Mouse (Mus musculus) liver, adult 2 months (tissue): ENCODE measurements around the gene Egfr. TPM values are rescaled to one million over a fixed set of nuclear protein-coding genes. Genes with fewer than 3 reads are reported as not detected.

Experiments
- DNase-seq: peaks from one replicate; pipeline ENCODE4 v3.0.0-alpha.2; 2011; ENCODE audit warnings: low read depth, low spot score; ENCODE audit errors: extremely low read depth
- H3K27ac ChIP-seq: fragments of 200-500 bp; replicated peaks from 2 replicates; pipeline ENCODE4 v1.5.1; 2012; ENCODE audit warnings: low read depth, mild to moderate bottlenecking, control low read depth, inconsistent platforms, low read length; ENCODE audit not compliant: insufficient read depth
- H3K27me3 ChIP-seq: fragments of 200-500 bp; 2 replicates; pipeline ENCODE4 v1.6.1; 2012; ENCODE audit warnings: mild to moderate bottlenecking, moderate library complexity, low read length, inconsistent platforms; ENCODE audit not compliant: control insufficient read depth, insufficient read depth
- H3K36me3 ChIP-seq: fragments of 200-500 bp; 2 replicates; pipeline ENCODE4 v1.6.1; 2012; ENCODE audit warnings: low read length, inconsistent platforms; ENCODE audit not compliant: control insufficient read depth, insufficient read depth
- H3K4me1 ChIP-seq: fragments of 200-500 bp; 2 replicates; pipeline ENCODE4 v1.6.1; 2011; ENCODE audit warnings: low read length; ENCODE audit not compliant: control insufficient read depth, insufficient read depth
- H3K4me3 ChIP-seq: fragments of 200-500 bp; 2 replicates; pipeline ENCODE4 v1.5.1; 2011; ENCODE audit warnings: low read depth, mild to moderate bottlenecking, control low read depth, low read length, moderate library complexity; ENCODE audit not compliant: insufficient read depth
- H3K79me2 ChIP-seq: fragments of 200-500 bp; 2 replicates; pipeline ENCODE4 v1.6.1; 2012; ENCODE audit warnings: inconsistent platforms, mild to moderate bottlenecking, low read length, moderate library complexity; ENCODE audit not compliant: control insufficient read depth, insufficient read depth
- H3K9ac ChIP-seq: fragments of 200-500 bp; 2 replicates; pipeline ENCODE4 v1.6.1; 2012; ENCODE audit warnings: low read depth, mild to moderate bottlenecking, control low read depth, inconsistent platforms, low read length
- CTCF ChIP-seq: fragments of 200-500 bp; IDR thresholded peaks from 2 replicates; pipeline ENCODE4 v1.5.1; 2011; ENCODE audit warnings: low read depth, low read length, control low read depth
- POLR2A ChIP-seq: fragments of 200-500 bp; IDR thresholded peaks from 2 replicates; pipeline ENCODE4 v1.6.1; 2011; ENCODE audit warnings: low read length, control low read depth; ENCODE audit not compliant: insufficient read depth; ENCODE audit errors: extremely low read depth
- WGBS: fragments of 180-500 bp; shearing (Covaris S2); methylation state at CpG from one replicate; pipeline ENCODE4 v1.1.7; 2018; 5-methylcytosine and 5-hydroxymethylcytosine counted together
- polyA plus RNA-seq: library from polyadenylated mRNA; depleted of rRNA; stranded (reverse); fragments of >200 nt; gene quantifications from 2 replicates; pipeline ENCODE4 v1.2.3, GENCODE M21; 2012
- total RNA-seq: library from RNA; depleted of rRNA; stranded (reverse); fragments of >200 nt; gene quantifications from 2 replicates; pipeline ENCODE4 v1.2.3, GENCODE M21; 2014

The Egfr gene
- total and polyA plus RNA-seq, 2 experiments, result 198 to 215 TPM

DNA sequence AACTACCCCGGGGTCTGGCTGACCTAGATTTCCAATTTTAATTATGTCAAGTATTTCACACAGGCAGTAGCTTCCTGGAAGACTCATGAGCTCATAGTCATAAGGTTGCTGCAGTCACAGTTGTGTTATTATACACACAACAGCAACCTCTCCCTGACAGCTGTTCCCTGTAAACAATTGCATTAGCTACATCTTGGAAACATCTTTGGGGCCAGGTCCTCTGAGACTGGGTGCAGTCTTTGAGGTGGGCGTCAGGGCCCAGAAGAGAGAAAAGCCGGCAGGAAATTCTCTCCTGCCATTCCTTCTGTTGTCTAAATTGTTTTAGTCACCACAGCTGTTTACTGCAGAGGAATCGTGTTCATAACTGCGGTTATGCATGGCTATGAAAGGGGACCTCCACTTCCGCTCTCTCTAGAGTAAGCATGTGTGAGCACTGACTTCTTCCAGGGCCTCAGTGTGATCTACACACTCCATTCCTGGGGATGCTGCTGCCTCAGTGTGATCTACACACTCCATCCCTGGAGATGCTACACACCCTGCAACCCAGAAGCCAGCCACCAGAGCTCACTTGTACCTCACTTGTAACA is 69.8 kb downstream of the Egfr start:
- Histone ChIP-seq H3K4me3 (no peak overlapping the region), H3K4me1 (peaks cover 30% of the 10 kb centered on the region), H3K36me3 (peaks cover 84% of the 10 kb centered on the region), H3K79me2 (peaks cover 48% of the 10 kb centered on the region), H3K27ac (no peak overlapping the region), H3K27me3 (no peaks in the 10 kb centered on the region), H3K9ac (no peak overlapping the region)
- no peak for DNase-seq
- WGBS, result 83% methylated on average over 6 of the region's 6 CpGs
- TF ChIP-seq CTCF (no peak), POLR2A (no peak)

- H3K4me3 ChIP-seq, result no peak overlapping the region
- no peak overlapping the region for H3K9ac ChIP-seq
- no peak for DNase-seq
- 61% methylated on average over 4 of the region's 4 CpGs for WGBS
- H3K79me2 ChIP-seq, result peaks cover 35% of the 10 kb centered on the region
- peaks cover 76% of the 10 kb centered on the region for H3K36me3 ChIP-seq
- TF ChIP-seq CTCF, result no peak
- no peak for TF ChIP-seq POLR2A
- no peak overlapping the region for H3K27ac ChIP-seq
- H3K27me3 ChIP-seq, result no peaks in the 10 kb centered on the region
- peaks cover 18% of the 10 kb centered on the region for H3K4me1 ChIP-seq
Measured at GRCm38 (mm10) chr11:16823830-16824545, 72.0 kb downstream of the Egfr start.

DNA sequence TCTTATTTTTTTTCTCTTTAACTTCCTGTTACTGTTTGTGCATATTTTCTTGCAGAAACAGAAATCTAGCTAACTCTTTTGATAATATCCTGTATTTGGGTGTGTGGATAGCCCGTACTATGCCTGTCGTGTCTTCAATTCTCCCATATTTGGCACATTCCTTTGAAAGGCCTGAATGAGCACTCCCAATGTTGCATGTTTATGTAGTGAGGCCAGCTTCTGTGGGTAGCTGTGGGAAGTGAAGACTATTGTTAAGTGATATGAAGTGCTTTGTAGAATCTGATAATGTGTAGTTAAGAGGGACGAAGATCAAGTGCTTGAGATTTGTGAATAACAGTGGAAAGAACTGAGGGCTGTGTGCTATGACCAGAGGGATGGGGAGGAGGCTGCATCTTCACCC is 77.5 kb downstream of the Egfr start:
- TF ChIP-seq CTCF, result no peak
- no peak for TF ChIP-seq POLR2A
- no peak for DNase-seq
- peaks cover 23% of the 10 kb centered on the region for H3K4me1 ChIP-seq
- peaks cover 42% of the 10 kb centered on the region for H3K79me2 ChIP-seq
- H3K36me3 ChIP-seq, result peaks cover 73% of the 10 kb centered on the region
- H3K27me3 ChIP-seq, result no peaks in the 10 kb centered on the region
- no peak overlapping the region for H3K4me3 ChIP-seq
- no peak overlapping the region for H3K9ac ChIP-seq
- 58% methylated on average over 3 of the region's 3 CpGs for WGBS
- no peak overlapping the region for H3K27ac ChIP-seq

DNA sequence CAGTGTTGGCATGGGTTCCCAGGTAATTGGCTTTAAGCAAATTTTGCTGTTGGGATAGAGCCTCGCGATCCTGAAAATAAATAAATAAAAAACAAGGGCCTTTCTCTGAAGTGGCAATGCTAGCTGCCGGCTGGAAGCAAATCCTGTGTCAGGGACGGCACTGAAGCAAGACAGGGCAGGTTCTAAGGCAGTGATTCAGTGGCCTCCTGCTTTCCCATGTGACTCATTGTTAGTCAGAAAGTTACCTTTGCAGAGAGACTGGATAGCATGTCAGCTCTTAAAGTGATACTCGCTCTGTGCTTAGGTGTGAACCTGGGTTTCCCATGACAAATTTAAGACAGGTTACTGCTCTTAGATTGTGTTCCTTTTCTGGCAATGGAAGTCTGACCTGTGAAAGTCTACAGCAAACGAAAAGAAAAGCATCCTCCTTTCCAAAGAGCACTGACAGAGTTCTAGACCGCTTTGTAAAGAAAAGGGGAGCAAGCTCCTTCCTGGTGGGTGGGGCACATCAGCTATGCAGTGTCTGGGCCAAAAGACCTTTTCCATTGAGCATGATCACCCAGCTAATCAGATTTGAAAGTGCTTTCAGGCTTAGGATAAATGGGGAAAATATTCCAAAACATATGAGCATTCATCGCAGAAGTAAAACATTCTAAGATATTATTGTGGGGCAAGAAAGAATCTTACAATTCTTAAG is 78.7 kb downstream of the Egfr start:
- no peaks in the 10 kb centered on the region for H3K27me3 ChIP-seq
- no peak for DNase-seq
- peaks cover 38% of the 10 kb centered on the region for H3K79me2 ChIP-seq
- H3K9ac ChIP-seq, result no peak overlapping the region
- H3K4me3 ChIP-seq, result no peak overlapping the region
- TF ChIP-seq CTCF (no peak), POLR2A (no peak)
- H3K36me3 ChIP-seq, result peaks cover 70% of the 10 kb centered on the region
- H3K4me1 ChIP-seq, result peaks cover 23% of the 10 kb centered on the region
- no peak overlapping the region for H3K27ac ChIP-seq
- WGBS, result 46% methylated on average over 8 of the region's 8 CpGs

- TF ChIP-seq POLR2A (no peak), CTCF (no peak)
- Histone ChIP-seq H3K4me3 (no peak overlapping the region), H3K36me3 (peaks cover 66% of the 10 kb centered on the region), H3K79me2 (peaks cover 34% of the 10 kb centered on the region), H3K4me1 (peaks cover 27% of the 10 kb centered on the region), H3K27me3 (no peaks in the 10 kb centered on the region), H3K27ac (no peak overlapping the region), H3K9ac (no peak overlapping the region)
- DNase-seq, result no peak
- WGBS, result 79% methylated on average over 5 of the region's 5 CpGs
Measured at GRCm38 (mm10) chr11:16831974-16832464, 80.0 kb downstream of the Egfr start.
